Mouse (Mus musculus): ENCODE measurements at regions not wholly inside any gene's neighbourhood (a gene's known extent, or its start where the extent isn't known, plus 50 kb on each side); places are given as distances from the start of the nearest gene placed in this dataset.

- DNase-seq (ENCODE audit: low read depth): no peak
Measured at GRCm38 (mm10) chr3:45198994-45199589, 179.1 kb upstream of the Pcdh10 start.

DNA sequence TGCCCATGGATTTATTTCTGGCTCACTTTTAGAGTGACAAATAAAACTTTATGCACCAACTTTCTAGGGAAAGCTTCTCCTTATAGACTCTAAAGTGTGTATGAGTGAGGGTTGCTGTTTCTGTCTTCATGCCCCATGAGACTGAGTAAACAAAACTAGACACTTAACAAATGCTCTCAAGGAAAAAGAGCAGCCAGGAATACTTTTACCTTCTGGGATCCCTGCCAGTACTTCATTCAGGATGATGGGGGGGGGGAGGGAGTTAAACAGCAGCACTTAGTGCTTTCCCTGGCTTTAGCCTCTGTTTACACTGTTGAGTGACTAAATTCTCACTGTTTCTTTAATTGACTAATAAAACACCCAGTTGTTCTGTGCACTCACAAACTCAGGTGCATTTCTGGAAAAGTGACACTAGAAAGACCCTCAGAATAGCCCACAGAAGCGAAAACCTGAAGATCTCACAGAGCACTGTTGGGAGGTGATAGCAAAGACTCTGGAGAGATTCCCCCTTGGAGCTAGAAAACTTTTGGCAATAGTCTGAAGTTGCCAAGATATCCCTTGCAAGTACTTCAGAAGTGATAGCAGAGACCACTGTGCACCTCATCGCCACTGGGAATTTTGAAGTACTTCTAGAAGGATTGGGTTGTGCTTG is 173.7 kb upstream of the Pcdh10 start:
- DNase-seq (ENCODE audit: low read depth): no peak

DNA sequence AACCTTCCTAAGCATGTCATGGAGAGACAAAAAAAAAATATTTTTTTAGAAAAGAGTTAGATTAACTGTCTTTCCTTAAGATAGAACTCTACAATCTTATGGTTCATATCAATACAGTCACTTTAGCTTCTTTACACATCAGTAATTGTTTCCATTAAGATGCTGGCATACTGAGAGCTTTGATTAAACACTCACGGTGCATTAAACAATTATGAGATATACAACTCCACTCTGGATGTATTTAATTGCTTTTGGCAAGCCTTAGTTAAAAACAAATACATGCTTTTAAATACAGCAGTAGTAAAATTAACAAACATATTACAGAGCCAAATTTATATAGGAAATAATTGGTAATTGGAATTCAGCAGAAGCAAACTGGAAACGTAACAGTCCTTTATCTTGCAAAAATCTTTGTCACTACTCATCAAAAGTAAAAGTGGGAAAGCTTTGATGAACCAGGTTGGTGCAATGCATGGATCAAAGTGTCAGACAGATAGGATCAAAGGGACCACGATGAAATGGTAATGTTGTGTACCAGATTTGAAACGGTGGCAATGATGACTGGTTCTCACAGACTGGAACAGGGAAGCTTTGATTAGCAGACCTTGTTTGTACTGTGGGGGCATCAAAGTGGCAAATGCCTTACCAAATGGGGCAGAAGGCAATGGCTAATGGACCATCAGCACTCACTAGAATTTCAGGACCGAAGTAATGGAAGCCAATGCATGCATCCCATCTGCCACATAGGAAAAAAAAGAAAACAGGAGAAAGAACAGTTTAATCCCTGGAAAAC is 146.4 kb upstream of the Pcdh10 start:
- no peak for DNase-seq (ENCODE audit: low read depth)

- no peak for DNase-seq (ENCODE audit: low read depth)
Measured at GRCm38 (mm10) chr3:45238457-45238856, 139.7 kb upstream of the Pcdh10 start.

DNA sequence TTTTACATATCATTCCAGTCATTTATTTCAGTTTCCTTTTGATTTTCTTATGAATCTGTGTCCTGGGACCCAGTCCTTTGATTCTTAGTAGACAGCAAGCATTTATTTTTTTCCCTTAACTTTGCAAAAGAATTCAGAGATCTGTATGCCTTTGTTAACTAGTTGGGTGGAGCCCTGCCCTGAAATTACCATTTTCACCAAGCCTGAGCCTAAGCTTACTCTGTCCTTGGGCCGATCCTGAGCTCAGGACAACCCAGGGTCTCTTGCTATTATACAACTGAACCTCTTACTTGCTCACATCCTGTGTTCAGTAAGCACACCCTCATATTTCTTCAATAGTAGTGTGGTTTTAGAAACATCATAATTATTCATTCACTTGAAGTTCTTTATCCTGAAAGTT is 132.7 kb upstream of the Pcdh10 start:
- no peak for DNase-seq (ENCODE audit: low read depth)

- no peak for DNase-seq (ENCODE audit: low read depth)
Measured at GRCm38 (mm10) chr3:45246601-45247000, 131.6 kb upstream of the Pcdh10 start.

DNA sequence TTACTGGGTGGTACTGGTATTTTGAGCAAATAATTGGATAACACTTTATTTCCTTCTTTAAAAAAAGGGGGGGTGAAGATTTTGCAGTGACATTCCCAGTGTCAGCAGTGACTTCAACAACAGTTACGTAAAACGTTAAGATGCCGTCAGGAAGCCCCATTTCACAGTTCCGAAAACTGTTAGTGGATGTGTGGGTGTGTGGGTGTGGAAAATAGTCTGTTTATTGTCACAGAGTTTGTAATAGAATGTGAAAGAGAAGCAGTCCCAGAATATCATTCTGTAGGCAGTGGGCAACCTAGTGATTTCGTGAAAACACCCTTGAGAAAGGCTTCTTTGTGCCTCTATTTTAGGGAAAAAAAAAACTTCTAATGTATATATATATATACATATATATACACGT is 101.4 kb upstream of the Pcdh10 start:
- no peak for DNase-seq (ENCODE audit: low read depth)

GRCm38 (mm10) chr3:45297242-45297853 is 80.8 kb upstream of the Pcdh10 start:
- DNase-seq (ENCODE audit: low read depth): no peak

- DNase-seq (ENCODE audit: low read depth): peak; percentile 4
Measured at GRCm38 (mm10) chr3:45319257-45319656, 58.9 kb upstream of the Pcdh10 start.

All from c-Kit-positive CD71-positive TER-119-negative erythroid progenitor cells, embryonic 14.5 days (primary cell).